Mouse (Mus musculus) myocyte (in vitro differentiated cells): ENCODE data around the gene Hist1h2bf.

ENCODE experiments used
- CEBPB ChIP-seq: IDR thresholded peaks from 2 replicates; pipeline ENCODE4 v1.6.1; 2011; ENCODE audit warnings: mild to moderate bottlenecking, moderate library complexity; ENCODE audit not compliant: poor library complexity, insufficient read depth, severe bottlenecking
- E2F4 ChIP-seq: IDR thresholded peaks from one replicate; pipeline ENCODE4 v1.6.1; 2011; ENCODE audit warnings: mild to moderate bottlenecking, control low read depth, moderate library complexity; ENCODE audit not compliant: insufficient read depth
- MAX ChIP-seq: IDR thresholded peaks from one replicate; pipeline ENCODE4 v1.6.1; 2011; ENCODE audit warnings: low read depth, mild to moderate bottlenecking, control low read depth
- MYOD1 ChIP-seq, 3 experiments: IDR thresholded peaks; one replicate each; pipeline ENCODE4 v1.6.1; 2011; ENCODE audit warnings: control low read depth in 2 of 3, low read depth in 2 of 3, mild to moderate bottlenecking in 2 of 3, moderate library complexity in 1 of 3; ENCODE audit not compliant: insufficient read length in 2 of 3, control insufficient read depth in 1 of 3
- MYOG ChIP-seq, 3 experiments: IDR thresholded peaks; one replicate each; pipeline ENCODE4 v1.6.1; 2011; ENCODE audit warnings: control low read depth in 2 of 3, low read depth in 2 of 3, mild to moderate bottlenecking in 2 of 3; ENCODE audit not compliant: insufficient read length in 2 of 3, control insufficient read depth in 1 of 3, insufficient read depth in 1 of 3
- POLR2A ChIP-seq: IDR thresholded peaks from one replicate; pipeline ENCODE4 v1.6.1; 2011; ENCODE audit warnings: low read depth, mild to moderate bottlenecking, control low read depth, moderate library complexity; ENCODE audit not compliant: insufficient read length
- POLR2AphosphoS2 ChIP-seq: IDR thresholded peaks from one replicate; pipeline ENCODE4 v1.6.1; 2011; ENCODE audit warnings: low read depth, control low read depth; ENCODE audit not compliant: insufficient read length
- REST ChIP-seq: IDR thresholded peaks from one replicate; pipeline ENCODE4 v1.6.1; 2011; ENCODE audit warnings: mild to moderate bottlenecking, control low read depth, moderate library complexity; ENCODE audit not compliant: insufficient read depth, insufficient read length
- TCF12 ChIP-seq: IDR thresholded peaks from one replicate; pipeline ENCODE4 v1.6.1; 2011; ENCODE audit warnings: mild to moderate bottlenecking, control low read depth; ENCODE audit not compliant: poor library complexity, insufficient read depth, severe bottlenecking
- USF1 ChIP-seq: IDR thresholded peaks from one replicate; pipeline ENCODE4 v1.6.1; 2011; ENCODE audit warnings: low read depth, mild to moderate bottlenecking, control low read depth, moderate library complexity

DNA sequence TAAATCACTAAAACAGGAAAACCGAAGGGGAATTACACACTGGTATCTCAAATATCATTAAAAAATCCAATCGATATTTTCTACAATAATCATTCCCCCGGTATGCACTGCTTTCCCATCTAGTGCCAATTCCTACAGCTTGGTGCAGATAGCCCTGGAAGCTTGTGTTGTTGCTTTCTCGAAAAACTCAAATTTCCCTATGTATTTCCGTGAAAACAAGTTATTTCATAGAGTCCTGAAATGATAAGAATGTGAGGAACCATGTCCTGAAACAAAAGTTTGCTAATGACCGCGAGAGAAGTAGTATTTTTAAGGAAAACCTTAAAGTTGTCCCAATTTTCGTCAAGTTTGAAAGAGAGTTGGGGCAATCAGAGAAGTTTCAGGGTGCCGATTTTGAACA, 19.6 kb downstream of the Hist1h2bf start:
- TF ChIP-seq MAX = no peak
- TF ChIP-seq TCF12 = no peak
- TF ChIP-seq MYOG (IDR thresholded peaks at IDR 0.05; ENCODE audit: control insufficient read depth in 1 of 3, insufficient read depth in 1 of 3, insufficient read length in 2 of 3, low read depth in 2 of 3) = no peak
- TF ChIP-seq USF1 = no peak
- TF ChIP-seq POLR2A = no peak
- TF ChIP-seq E2F4 = no peak
- no peak for TF ChIP-seq POLR2AphosphoS2
- no peak for TF ChIP-seq REST
- TF ChIP-seq MYOD1 (IDR thresholded peaks at IDR 0.05; ENCODE audit: control insufficient read depth in 1 of 3, insufficient read length in 2 of 3, low read depth in 2 of 3) = no peak
- TF ChIP-seq CEBPB = no peak
